In genomic region chr14:100328602-100329276, GRCm38 (mm10) we compare ENCODE assay signal across 20 mouse cellular contexts. TPM values are rescaled to one million over a fixed set of nuclear protein-coding genes. Genes with fewer than 3 reads are reported as not detected.
DNase-seq lines count a peak whose midpoint lies in the region; ATAC-seq and TF ChIP-seq lines count a peak whose summit lies in the region.
"Had no signal": no experiment of that assay in that cellular context is flagged by ENCODE, and none has a peak within 500 bp of the region (broad histone marks: within the 10 kb centered on the region; RNA-seq: fewer than 3 reads in every experiment).

No protein-coding gene starts in this region.

- no peak overlapping the region for H3K9ac ChIP-seq in lung, embryonic 15.5 days
- no peak overlapping the region for H3K9ac ChIP-seq in intestine, postnatal 0 days (ENCODE audit: low read depth, low read length)
- no peak overlapping the region for H3K9ac ChIP-seq in forebrain, embryonic 11.5 days (ENCODE audit: low read length)
- H3K9ac ChIP-seq: embryonic facial prominence, embryonic 12.5 days; forebrain, embryonic 12.5 days; hindbrain, embryonic 12.5 days had no signal

- H3K9me3 ChIP-seq in lung, embryonic 15.5 days, result no peaks in the 10 kb centered on the region
- no peaks in the 10 kb centered on the region for H3K9me3 ChIP-seq in intestine, postnatal 0 days (ENCODE audit: control insufficient read depth)
- H3K9me3 ChIP-seq in forebrain, embryonic 11.5 days (ENCODE audit: control insufficient read depth, low read length), result no peaks in the 10 kb centered on the region
- H3K9me3 ChIP-seq: embryonic facial prominence, embryonic 12.5 days; forebrain, embryonic 12.5 days; heart, embryonic 10.5 days; hindbrain, embryonic 12.5 days had no signal

- H3K36me3 ChIP-seq in lung, embryonic 15.5 days, result no peaks in the 10 kb centered on the region
- no peaks in the 10 kb centered on the region for H3K36me3 ChIP-seq in intestine, postnatal 0 days (ENCODE audit: control insufficient read depth, insufficient read depth)
- H3K36me3 ChIP-seq in forebrain, embryonic 11.5 days (ENCODE audit: control insufficient read depth, insufficient read depth, low read length), result no peaks in the 10 kb centered on the region
- H3K36me3 ChIP-seq: embryonic facial prominence, embryonic 12.5 days; forebrain, embryonic 12.5 days; heart, embryonic 10.5 days; hindbrain, embryonic 12.5 days had no signal

- no peak overlapping the region for H3K4me2 ChIP-seq in lung, embryonic 15.5 days
- no peak overlapping the region for H3K4me2 ChIP-seq in intestine, postnatal 0 days (replicated peaks; ENCODE audit: low read depth)
- H3K4me2 ChIP-seq in forebrain, embryonic 11.5 days (ENCODE audit: low read depth, low read length, severe bottlenecking), result no peak overlapping the region
- H3K4me2 ChIP-seq: embryonic facial prominence, embryonic 12.5 days; forebrain, embryonic 12.5 days; hindbrain, embryonic 12.5 days had no signal

- WGBS in lung, embryonic 15.5 days, result 41% methylated on average over 6 of the region's 6 CpGs
- 40% methylated on average over 6 of the region's 6 CpGs for WGBS in intestine, postnatal 0 days
- 78% methylated on average over 6 of the region's 6 CpGs for WGBS in forebrain, embryonic 11.5 days

- H3K4me3 ChIP-seq in lung, embryonic 15.5 days, result no peak overlapping the region
- no peak overlapping the region for H3K4me3 ChIP-seq in intestine, postnatal 0 days (ENCODE audit: low read depth, low read length)
- no peak overlapping the region for H3K4me3 ChIP-seq in forebrain, embryonic 11.5 days (ENCODE audit: low read depth, low read length)
- H3K4me3 ChIP-seq: embryonic facial prominence, embryonic 12.5 days; forebrain, embryonic 12.5 days; heart, embryonic 10.5 days; hindbrain, embryonic 12.5 days had no signal

- no peaks in the 10 kb centered on the region for H3K27me3 ChIP-seq in lung, embryonic 15.5 days
- H3K27me3 ChIP-seq in intestine, postnatal 0 days (replicated peaks; ENCODE audit: control insufficient read depth, insufficient read depth, low read length), result no peaks in the 10 kb centered on the region
- no peaks in the 10 kb centered on the region for H3K27me3 ChIP-seq in forebrain, embryonic 11.5 days (ENCODE audit: control insufficient read depth, insufficient read depth, low read length)
- H3K27me3 ChIP-seq: embryonic facial prominence, embryonic 12.5 days; forebrain, embryonic 12.5 days; hindbrain, embryonic 12.5 days had no signal

- no peak for DNase-seq in lung, postnatal 10 days
- peak; percentile 44 for DNase-seq in R1 (ENCODE audit: low read depth, low spot score)
- DNase-seq in yolk sac, embryonic 10.5 days (ENCODE audit: low spot score), result peak; percentile 10
- no peak for DNase-seq in layer of hippocampus, adult 11-12 months (ENCODE audit: low spot score)
- no peak for DNase-seq in forebrain, embryonic 11.5 days (ENCODE audit: low spot score)
- DNase-seq: adrenal gland, postnatal 14 days; cerebellum, adult 11-12 months; cerebellum, adult 9-10 months; cerebellum, postnatal 25 days; gastrocnemius, postnatal 10 days; heart, adult 18-20 months; heart, postnatal 10 days; heart, postnatal 4 days had no signal

- no peak overlapping the region for H3K27ac ChIP-seq in lung, embryonic 15.5 days
- no peak overlapping the region for H3K27ac ChIP-seq in intestine, postnatal 0 days (ENCODE audit: low read depth, low read length)
- H3K27ac ChIP-seq in forebrain, embryonic 11.5 days (ENCODE audit: low read depth, low read length), result no peak overlapping the region
- H3K27ac ChIP-seq: embryonic facial prominence, embryonic 12.5 days; forebrain, embryonic 12.5 days; heart, embryonic 10.5 days; hindbrain, embryonic 12.5 days had no signal

- peak; percentile 39; the same call in 1 of the 2 replicates for ATAC-seq in lung, embryonic 15.5 days (ENCODE audit: borderline replicate concordance, extremely low read depth, low FRiP score, low TSS enrichment)
- peak; percentile 71 for ATAC-seq in intestine, postnatal 0 days
- no peak for ATAC-seq in forebrain, embryonic 11.5 days (replicated peaks; ENCODE audit: low FRiP score)
- ATAC-seq: forebrain, embryonic 16.5 days had no signal

- no peaks in the 10 kb centered on the region for H3K4me1 ChIP-seq in lung, embryonic 15.5 days
- no peaks in the 10 kb centered on the region for H3K4me1 ChIP-seq in intestine, postnatal 0 days (replicated peaks; ENCODE audit: control insufficient read depth, insufficient read depth, low read length)
- no peaks in the 10 kb centered on the region for H3K4me1 ChIP-seq in forebrain, embryonic 11.5 days (replicated peaks; ENCODE audit: control insufficient read depth, insufficient read depth, low read length)
- H3K4me1 ChIP-seq: embryonic facial prominence, embryonic 12.5 days; forebrain, embryonic 12.5 days; heart, embryonic 10.5 days; hindbrain, embryonic 12.5 days had no signal

- no peak for TF ChIP-seq CTCF in intestine, postnatal 0 days (IDR thresholded peaks at IDR 0.05; ENCODE audit: low read depth)

RNA-seq across cellular contexts. Expression of gene Klf12, which starts 44.3 kb away (rescaled TPM):
- polyA plus RNA-seq in lung, embryonic 15.5 days (2015; fragmentation: Nextera tagmentation; extraction: Ambion mirVana), result 10.4 and 11.6 TPM in 2 replicates
- polyA plus RNA-seq in intestine, postnatal 0 days (2015; fragmentation: Nextera tagmentation; extraction: Ambion mirVana), result 2.7 and 3.1 TPM in 2 replicates
- polyA plus RNA-seq in forebrain, embryonic 11.5 days (2014; fragmentation: Nextera tagmentation; extraction: Ambion mirVana), result 39.7 and 40.7 TPM in 2 replicates

Comparison
In these comparisons a context has a peak if more than half of its experiments do, and no peak if none do; other contexts are left out.
1. DNase-seq: peak in R1 (single experiment) and yolk sac, embryonic 10.5 days (single experiment); none in lung, postnatal 10 days (single experiment), layer of hippocampus, adult 11-12 months (single experiment) and forebrain, embryonic 11.5 days (single experiment).